Mouse (Mus musculus) liver, adult (tissue): ENCODE measurements around the gene Prima1.

Source experiments
- GATA4 ChIP-seq: IDR thresholded peaks from 2 replicates; pipeline ENCODE4 v1.6.1; 2014; ENCODE audit warnings: mild to moderate bottlenecking, low read length; ENCODE audit not compliant: insufficient replicate concordance

Gene Prima1

GRCm38 (mm10) chr12:103241311-103242082 is 453 bp downstream of the Prima1 start:
- no peak for TF ChIP-seq GATA4

DNA sequence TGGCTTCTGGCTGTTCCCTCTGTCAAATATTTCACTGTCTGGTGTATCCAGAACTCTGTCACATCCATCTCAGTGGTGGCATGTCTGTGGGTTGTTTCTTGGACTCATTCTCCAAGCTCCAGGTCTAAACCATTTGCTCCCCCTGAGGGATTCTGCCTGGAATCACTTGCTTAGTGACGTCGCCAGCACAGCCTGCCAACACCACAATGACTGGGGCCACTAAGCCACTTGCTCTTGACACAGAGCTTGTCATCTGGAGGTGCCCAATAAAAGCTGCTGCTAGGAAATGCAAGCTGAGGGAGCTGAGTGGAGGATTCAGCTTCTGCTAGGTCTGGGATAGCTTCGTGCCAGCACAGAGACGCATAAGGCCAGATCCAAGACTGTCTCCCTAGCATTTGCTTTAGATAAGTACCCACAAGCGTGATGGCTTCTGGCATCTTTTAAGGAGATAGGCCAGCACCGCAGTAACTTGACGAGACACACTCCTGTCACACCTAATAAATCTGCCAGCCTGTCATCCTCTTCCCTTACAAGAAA is 3.0 kb downstream of the Prima1 start:
- TF ChIP-seq GATA4 = no peak

- no peak for TF ChIP-seq GATA4
Measured at GRCm38 (mm10) chr12:103235856-103236255, 6.1 kb downstream of the Prima1 start.

- TF ChIP-seq GATA4 = no peak
Measured at GRCm38 (mm10) chr12:103235251-103235650, 6.7 kb downstream of the Prima1 start.

- no peak for TF ChIP-seq GATA4
Measured at GRCm38 (mm10) chr12:103229058-103229457, 12.9 kb downstream of the Prima1 start.

GRCm38 (mm10) chr12:103226121-103226520 is 15.8 kb downstream of the Prima1 start:
- no peak for TF ChIP-seq GATA4

DNA sequence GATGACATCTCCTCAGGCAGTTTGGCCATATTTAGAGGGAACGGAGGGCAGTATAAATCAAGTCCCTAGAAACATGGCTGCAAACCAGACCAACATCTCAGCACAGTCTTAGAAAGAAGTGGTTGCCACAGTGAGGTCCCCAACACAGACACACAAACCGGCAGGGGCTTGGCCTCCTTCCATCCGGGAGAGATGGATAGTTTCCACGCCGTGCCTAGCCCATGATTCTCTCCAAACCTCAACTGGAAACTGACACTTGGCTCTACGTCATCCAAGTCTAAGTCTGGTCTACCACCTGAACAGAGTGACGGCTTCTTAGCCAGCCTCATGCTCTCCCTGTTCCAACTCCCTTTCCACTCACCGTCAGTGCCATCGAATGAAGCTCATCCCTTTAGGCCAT is 18.3 kb downstream of the Prima1 start:
- TF ChIP-seq GATA4 = no peak

GRCm38 (mm10) chr12:103215877-103216610 is 25.9 kb downstream of the Prima1 start:
- TF ChIP-seq GATA4 = no peak

- no peak for TF ChIP-seq GATA4
Measured at GRCm38 (mm10) chr12:103214797-103215196, 27.2 kb downstream of the Prima1 start.

DNA sequence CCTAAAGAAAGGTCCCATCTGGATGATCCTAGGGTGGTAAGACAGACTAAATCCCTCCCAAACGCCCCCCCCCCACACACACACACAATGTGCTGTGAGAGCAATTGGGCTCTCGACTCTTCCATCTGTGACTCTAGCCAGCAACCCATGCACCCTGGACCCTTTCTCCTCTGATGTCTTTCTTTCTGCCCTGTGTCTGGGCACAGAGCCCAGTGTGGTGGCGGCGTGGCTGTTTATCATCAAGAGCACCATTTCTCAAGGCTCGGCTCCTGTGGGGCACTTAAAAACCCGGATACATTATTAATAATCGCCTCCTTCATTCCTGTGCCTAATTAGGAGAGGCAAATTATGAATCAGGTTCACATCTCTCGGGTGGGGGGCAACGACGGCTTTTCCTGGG is 27.7 kb downstream of the Prima1 start:
- TF ChIP-seq GATA4 = no peak

DNA sequence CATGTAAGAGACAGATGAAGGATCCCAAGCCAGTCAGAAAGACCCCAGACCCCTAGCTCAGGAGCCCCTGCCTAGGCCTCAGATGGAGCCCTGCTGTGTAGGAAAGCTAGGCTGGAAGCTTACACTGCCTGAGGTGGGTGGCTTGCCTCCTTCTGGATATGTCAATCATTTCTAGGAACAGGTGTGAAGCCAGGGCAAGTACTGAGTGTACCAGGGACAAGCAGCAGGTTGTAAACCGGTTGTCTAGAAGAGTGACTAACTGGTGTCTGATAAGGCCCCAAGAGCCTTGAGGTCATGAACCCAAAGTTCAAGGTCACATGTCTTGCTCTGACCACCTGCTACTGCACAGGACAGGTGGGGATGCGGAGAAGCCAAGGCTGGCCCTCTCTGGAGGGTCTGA is 28.4 kb downstream of the Prima1 start:
- no peak for TF ChIP-seq GATA4

DNA sequence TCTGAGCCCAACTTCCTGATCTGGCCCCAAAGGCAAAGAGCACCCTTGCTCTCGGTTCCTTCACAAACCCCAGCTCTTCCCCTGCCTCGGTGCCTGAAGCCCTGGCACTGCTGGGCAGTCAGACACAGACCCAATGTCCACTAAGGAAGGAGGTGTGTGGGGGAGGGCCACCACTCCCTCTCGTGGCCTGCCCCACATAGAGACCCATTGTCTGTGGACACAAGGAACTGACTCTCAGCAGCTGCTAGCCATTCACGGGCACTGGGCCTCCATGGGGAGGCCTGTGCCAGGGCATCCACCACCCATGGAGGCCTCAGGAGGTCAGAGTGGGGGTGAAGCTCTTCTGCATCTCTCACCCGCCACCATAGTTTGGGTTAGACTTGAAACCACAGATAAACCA is 30.9 kb downstream of the Prima1 start:
- no peak for TF ChIP-seq GATA4

- no peak for TF ChIP-seq GATA4
Measured at GRCm38 (mm10) chr12:103209581-103209980, 32.4 kb downstream of the Prima1 start.

DNA sequence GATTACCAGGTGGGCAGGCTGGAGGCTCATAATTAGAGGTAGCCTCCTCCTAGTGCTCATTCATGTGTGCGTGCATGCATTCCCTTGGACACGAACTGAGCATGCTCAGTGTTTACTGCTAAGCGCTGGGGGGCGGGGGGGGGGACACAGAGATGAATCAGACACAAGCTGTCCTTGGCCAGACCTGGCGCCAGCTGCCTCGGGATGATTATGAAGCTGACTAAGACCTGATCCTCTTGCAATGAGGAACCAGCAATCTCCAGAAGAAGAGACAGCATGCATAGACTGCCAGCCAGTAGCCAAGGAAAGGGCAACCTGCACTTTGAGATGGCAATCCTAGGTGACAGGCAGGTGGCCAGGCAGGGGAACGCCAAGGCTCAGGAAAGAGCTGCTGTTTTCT is 36.4 kb downstream of the Prima1 start:
- TF ChIP-seq GATA4 = no peak

- TF ChIP-seq GATA4 = no peak
Measured at GRCm38 (mm10) chr12:103202592-103203544, 39.1 kb downstream of the Prima1 start.
